Mouse (Mus musculus) hindbrain, embryonic 11.5 days (tissue): Measurements from ENCODE around the gene Rapgef5. TPM values are rescaled to one million over a fixed set of nuclear protein-coding genes. Genes with fewer than 3 reads are reported as not detected.

Experiments used
- ATAC-seq: fragments of 200-750 bp; cut with Nextera tagmentation; 2 replicates; pipeline ENCODE4 v1.8.0; 2017; ENCODE audit warnings: mild to moderate bottlenecking, moderate TSS enrichment, moderate library complexity; ENCODE audit not compliant: low FRiP score
- DNase-seq: peaks from one replicate; pipeline ENCODE4 v3.0.0-alpha.2; 2015; ENCODE audit warnings: low spot score
- H3K27ac ChIP-seq: fragments of 300-500 bp; sonication (generic); 2 replicates; pipeline ENCODE4 v1.5.1; 2014; ENCODE audit warnings: mild to moderate bottlenecking, low read depth, low read length
- H3K27me3 ChIP-seq: fragments of 300-500 bp; sonication (generic); 2 replicates; pipeline ENCODE4 v1.6.1; 2014; ENCODE audit warnings: mild to moderate bottlenecking, low read length, moderate library complexity, mixed read lengths; ENCODE audit not compliant: control insufficient read depth, insufficient read depth
- H3K36me3 ChIP-seq: fragments of 300-500 bp; sonication (generic); 2 replicates; pipeline ENCODE4 v1.6.1; 2014; ENCODE audit warnings: mild to moderate bottlenecking, low read length, moderate library complexity, mixed read lengths; ENCODE audit not compliant: control insufficient read depth, insufficient read depth
- H3K4me1 ChIP-seq: fragments of 300-500 bp; sonication (generic); replicated peaks from 2 replicates; pipeline ENCODE4 v1.6.1; 2014; ENCODE audit warnings: low read length, mixed read lengths; ENCODE audit not compliant: control insufficient read depth, insufficient read depth
- H3K4me2 ChIP-seq: fragments of 300-500 bp; sonication (generic); replicated peaks from 2 replicates; pipeline ENCODE4 v1.6.1; 2014; ENCODE audit warnings: mild to moderate bottlenecking, low read depth, low read length
- H3K4me3 ChIP-seq: fragments of 300-500 bp; sonication (generic); 2 replicates; pipeline ENCODE4 v1.5.1; 2014; ENCODE audit warnings: low read depth, low read length
- H3K9ac ChIP-seq: fragments of 300-500 bp; sonication (generic); 2 replicates; pipeline ENCODE4 v1.6.1; 2014; ENCODE audit warnings: low read depth, low read length
- H3K9me3 ChIP-seq: fragments of 300-500 bp; sonication (generic); 2 replicates; pipeline ENCODE4 v1.6.1; 2016; ENCODE audit warnings: low read length; ENCODE audit not compliant: control insufficient read depth
- WGBS: fragments of 180-500 bp; shearing (Covaris S2); extraction: QIAGEN DNeasy Blood & Tissue Kit; methylation state at CpG from one replicate; pipeline ENCODE4 v1.1.7; 2014; 5-methylcytosine and 5-hydroxymethylcytosine counted together
- polyA plus RNA-seq: library from polyadenylated mRNA; unstranded; fragments of >200 nt; fragmentation: Nextera tagmentation; extraction: Ambion mirVana; gene quantifications from 2 replicates; pipeline ENCODE4 v1.2.1, GENCODE M21; 2014

Rapgef5 gene
- polyA plus RNA-seq, 1 experiment from 2014 or later: 23.8 TPM

DNA sequence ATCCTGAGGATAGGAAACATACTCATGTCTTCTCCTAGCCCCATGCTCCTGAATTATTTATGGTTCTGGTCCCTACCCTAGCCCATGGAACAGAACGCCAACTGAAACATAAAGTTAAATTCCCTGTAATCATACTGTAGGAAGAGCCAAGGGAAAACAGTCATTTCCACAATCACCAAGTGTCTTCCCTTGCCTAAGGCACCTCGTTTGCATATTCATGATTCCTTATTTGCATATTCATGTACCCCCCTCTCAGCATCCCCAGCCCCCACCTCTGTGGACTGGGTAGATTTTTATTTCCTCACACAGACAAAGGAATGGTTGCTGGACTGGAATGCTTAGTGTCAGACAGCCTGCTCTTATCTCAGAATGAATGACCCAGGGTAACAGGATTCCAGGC, 220.6 kb downstream of the Rapgef5 start:
- ATAC-seq: peak; percentile 95
- DNase-seq: peak; percentile 41
- no peak overlapping the region for H3K4me2 ChIP-seq
- H3K4me1 ChIP-seq: no peaks in the 10 kb centered on the region
- H3K9ac ChIP-seq: no peak overlapping the region
- H3K9me3 ChIP-seq: no peaks in the 10 kb centered on the region
- no peaks in the 10 kb centered on the region for H3K27me3 ChIP-seq
- H3K4me3 ChIP-seq: no peak overlapping the region
- H3K27ac ChIP-seq: no peak overlapping the region
- no peaks in the 10 kb centered on the region for H3K36me3 ChIP-seq
- WGBS: 55% methylated on average over 2 of the region's 2 CpGs

DNA sequence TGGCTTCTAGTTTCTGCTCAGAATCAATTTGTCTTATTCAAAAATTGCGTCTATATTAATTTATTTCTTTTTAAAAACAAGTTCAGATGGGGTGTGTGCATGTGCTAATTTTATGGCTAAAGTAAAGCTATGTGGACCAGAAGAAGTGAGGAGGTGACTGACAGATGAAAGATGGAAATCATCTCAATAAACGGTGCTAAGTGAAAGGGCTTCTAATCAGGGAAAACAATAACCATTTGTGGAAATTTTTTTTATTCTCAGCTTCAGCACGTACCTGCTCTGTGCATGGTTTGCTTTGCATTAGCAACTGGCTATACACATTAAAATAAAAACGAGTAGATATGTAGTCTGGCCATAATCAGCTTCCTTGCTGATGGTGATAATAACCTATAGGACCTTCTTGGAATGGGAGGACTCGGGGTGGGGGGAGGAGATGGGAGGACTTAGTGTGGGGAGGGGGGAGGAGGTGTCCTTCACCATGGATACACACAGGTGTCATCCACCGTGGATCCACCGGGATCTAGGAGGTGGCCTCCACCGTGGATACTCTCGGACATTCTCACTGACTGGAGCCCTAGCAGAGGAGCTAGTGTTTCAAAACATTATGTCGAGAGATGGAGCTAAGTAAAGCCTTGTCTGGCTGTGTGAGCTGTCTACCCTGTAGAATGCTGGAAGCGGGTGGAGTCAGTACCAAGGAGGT, 221.2 kb downstream of the Rapgef5 start:
- H3K4me3 ChIP-seq: no peak overlapping the region
- DNase-seq: no peak
- no peak overlapping the region for H3K4me2 ChIP-seq
- H3K36me3 ChIP-seq: no peaks in the 10 kb centered on the region
- peak; percentile 59 for ATAC-seq
- H3K9ac ChIP-seq: no peak overlapping the region
- no peak overlapping the region for H3K27ac ChIP-seq
- H3K27me3 ChIP-seq: no peaks in the 10 kb centered on the region
- H3K9me3 ChIP-seq: no peaks in the 10 kb centered on the region
- H3K4me1 ChIP-seq: no peaks in the 10 kb centered on the region
- 76% methylated on average over 11 of the region's 11 CpGs for WGBS

DNA sequence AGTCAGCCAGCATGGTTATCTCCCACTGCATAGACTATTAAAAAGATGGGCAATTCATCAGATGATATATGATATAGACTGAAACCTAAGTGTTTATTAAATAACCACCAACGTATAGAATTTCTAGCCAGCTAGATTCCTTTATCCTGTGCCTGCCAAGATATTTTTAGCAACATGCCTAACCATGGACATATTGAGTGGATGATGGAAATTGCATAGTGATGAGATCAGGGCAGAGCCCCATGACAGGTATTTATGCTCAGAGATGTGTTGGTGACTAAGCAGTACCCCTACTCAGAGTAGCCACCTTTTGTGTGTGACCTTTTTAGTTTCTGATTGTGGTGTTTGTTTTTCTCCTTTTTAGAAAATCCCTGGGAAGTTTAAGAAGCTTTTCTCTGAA, 226.2 kb downstream of the Rapgef5 start:
- 76% methylated on average over 1 of the region's 1 CpGs for WGBS
- H3K4me1 ChIP-seq: no peaks in the 10 kb centered on the region
- no peak for ATAC-seq

DNA sequence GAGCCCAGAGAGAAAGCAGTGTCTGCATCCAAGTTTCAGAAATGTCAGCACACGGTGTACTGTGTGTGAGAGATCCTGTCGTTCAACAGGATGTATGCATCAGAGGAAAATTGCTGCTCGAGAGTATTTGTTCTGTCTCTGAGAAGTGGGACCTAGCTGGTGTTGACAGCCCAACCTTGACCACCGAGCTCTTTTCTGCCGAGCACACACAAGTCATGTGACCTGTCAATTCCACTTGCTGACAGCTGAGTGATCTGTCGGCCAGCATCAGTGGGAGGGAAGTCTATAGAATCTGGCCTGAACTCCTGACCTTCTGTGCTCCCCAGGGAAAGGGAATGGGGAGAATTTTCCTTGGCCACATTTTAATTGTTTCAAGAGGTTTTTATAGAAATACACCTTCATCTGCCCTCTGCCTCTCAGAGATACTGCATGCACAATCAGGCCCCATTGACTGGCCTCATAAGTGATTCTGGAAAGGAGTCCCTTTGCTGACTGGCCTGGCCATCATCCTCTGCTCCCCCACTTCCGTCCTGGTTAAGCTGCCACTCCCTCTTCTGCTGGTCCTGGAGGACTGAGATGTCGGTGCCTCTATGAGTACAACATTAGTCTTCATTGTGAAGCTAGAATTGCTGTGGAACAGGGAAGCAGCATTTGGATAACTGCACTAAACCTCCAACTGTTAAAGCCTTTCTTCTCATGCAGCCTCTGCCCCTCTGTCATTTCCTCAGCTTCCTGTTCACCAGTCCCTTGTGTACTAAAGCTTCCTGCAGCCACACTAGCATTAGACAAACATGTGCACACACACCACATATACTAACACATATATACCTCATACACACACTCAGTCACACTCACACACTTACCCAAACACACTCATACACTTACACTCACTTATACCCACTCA, 228.6 kb downstream of the Rapgef5 start:
- ATAC-seq (peak; percentile 76), DNase-seq (peak; percentile 55)
- WGBS: 28% methylated on average over 8 of the region's 8 CpGs
- no peaks in the 10 kb centered on the region for H3K4me1 ChIP-seq
- no peak overlapping the region for H3K4me3 ChIP-seq
- no peaks in the 10 kb centered on the region for H3K36me3 ChIP-seq
- H3K9ac ChIP-seq: no peak overlapping the region
- H3K4me2 ChIP-seq: no peak overlapping the region
- H3K9me3 ChIP-seq: no peaks in the 10 kb centered on the region
- no peaks in the 10 kb centered on the region for H3K27me3 ChIP-seq
- peak overlapping the region; percentile 56; the same call in 1 of the 2 replicates for H3K27ac ChIP-seq

More for the DNA sequence above, 226.2 kb downstream of the Rapgef5 start:
- no peak for DNase-seq
- Histone ChIP-seq H3K4me3 (no peak overlapping the region), H3K27me3 (no peaks in the 10 kb centered on the region), H3K9me3 (no peaks in the 10 kb centered on the region), H3K4me2 (no peak overlapping the region), H3K36me3 (no peaks in the 10 kb centered on the region), H3K9ac (no peak overlapping the region), H3K27ac (no peak overlapping the region)

DNA sequence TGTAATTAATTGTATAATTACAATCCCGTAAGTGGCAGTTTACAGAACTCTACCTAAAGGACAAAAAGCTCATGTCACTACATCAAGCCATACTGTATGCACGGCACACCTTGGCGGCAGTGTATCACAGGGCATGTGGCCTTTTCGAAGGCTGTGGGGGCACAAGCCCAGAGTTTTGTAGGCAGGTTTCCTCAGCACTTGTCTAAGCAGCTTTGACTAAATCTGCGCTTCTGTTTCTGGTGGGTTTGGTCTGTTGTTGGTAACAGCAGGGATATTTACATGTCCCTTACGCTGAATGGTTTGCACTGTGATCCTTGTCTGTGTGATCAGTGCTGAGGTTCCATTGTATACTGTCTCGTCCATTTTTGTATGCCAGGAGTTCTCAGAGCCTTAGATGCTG, 230.3 kb downstream of the Rapgef5 start:
- DNase-seq (no peak), ATAC-seq (no peak)
- Histone ChIP-seq H3K36me3 (no peaks in the 10 kb centered on the region), H3K4me3 (no peak overlapping the region), H3K9ac (no peak overlapping the region), H3K27ac (no peak overlapping the region), H3K4me1 (peaks cover 9% of the 10 kb centered on the region), H3K9me3 (no peaks in the 10 kb centered on the region), H3K27me3 (no peaks in the 10 kb centered on the region), H3K4me2 (no peak overlapping the region)
- 90% methylated on average over 7 of the region's 7 CpGs for WGBS

DNA sequence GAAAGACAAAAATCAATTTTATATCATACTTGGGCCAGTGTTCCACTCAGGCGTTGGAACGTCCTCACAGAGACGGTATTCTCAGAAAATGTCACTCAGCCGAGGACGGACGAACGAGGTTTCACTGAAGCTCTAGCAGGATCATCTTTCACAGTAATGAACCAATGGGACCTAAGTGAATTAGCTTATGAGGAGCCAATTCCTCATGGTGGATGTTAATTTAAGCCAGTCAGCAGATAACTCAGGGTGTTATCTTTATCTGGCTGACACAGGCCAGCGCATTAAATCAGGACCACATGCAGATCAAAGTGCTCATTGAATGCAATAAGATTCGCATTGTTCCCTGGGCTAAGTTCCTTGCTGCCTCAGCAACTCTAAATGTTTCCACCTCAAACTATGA, 234.8 kb downstream of the Rapgef5 start:
- H3K4me1 ChIP-seq: peaks cover 9% of the 10 kb centered on the region
- H3K9ac ChIP-seq: no peak overlapping the region
- DNase-seq (no peak), ATAC-seq (peak; percentile 61)
- H3K4me3 ChIP-seq: no peak overlapping the region
- H3K4me2 ChIP-seq: peak overlapping the region; percentile 6; the same call in 1 of the 2 replicates
- H3K27me3 ChIP-seq: no peaks in the 10 kb centered on the region
- WGBS: 39% methylated on average over 9 of the region's 9 CpGs
- no peaks in the 10 kb centered on the region for H3K36me3 ChIP-seq
- H3K9me3 ChIP-seq: no peaks in the 10 kb centered on the region
- peak overlapping the region; percentile 80 for H3K27ac ChIP-seq

DNA sequence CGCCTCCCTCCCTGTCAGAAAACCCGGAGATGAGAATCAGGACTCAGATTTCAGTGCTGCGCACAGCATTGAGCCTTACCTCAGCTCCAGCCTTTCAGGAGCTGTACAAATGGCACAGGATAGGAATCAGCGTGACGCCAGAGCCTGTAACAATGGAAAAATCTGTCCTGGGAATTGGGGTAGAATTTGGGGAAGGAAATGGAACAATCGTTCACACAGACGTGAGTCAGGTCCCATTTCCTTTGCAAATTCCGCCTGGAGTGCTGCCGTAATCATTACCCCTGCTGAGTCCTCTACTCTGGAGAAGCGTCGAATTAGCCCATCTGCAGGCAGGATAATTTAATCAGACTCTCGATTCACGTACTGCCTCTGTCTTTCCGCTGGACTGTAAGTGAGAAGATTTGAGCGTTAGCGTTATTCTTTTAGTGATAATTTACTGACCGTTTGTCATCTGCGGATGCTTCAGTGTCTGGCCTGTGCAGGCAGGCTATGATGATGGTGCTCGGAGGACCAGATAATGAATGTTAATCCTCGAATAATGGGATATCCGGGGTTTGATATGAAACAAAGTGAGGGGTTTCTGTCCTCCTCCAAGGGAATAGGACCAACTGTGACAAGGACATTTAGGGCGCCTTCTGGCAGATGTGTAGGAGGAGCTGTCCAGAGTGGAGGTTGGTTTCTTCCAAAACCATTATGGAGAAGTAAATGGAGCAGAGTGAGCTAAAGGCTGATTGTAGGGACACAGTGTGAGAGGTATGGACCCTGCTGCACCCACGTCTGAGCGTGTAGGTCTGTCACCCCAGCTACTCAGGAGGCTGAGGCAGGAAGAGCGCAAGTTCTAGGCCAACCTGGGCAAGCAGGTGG, 235.5 kb downstream of the Rapgef5 start:
- ATAC-seq (peak; percentile 69), DNase-seq (no peak)
- H3K36me3 ChIP-seq: no peaks in the 10 kb centered on the region
- 40% methylated on average over 25 of the region's 25 CpGs for WGBS
- H3K4me1 ChIP-seq: peaks cover 9% of the 10 kb centered on the region
- H3K4me3 ChIP-seq: no peak overlapping the region
- H3K27ac ChIP-seq: peak overlapping the region; percentile 80
- H3K9me3 ChIP-seq: no peaks in the 10 kb centered on the region
- H3K27me3 ChIP-seq: no peaks in the 10 kb centered on the region
- H3K9ac ChIP-seq: 0 out of 2 replicates have a peak overlapping the region, but pooled peaks have one; percentile 7
- peak overlapping the region; percentile 6 for H3K4me2 ChIP-seq

DNA sequence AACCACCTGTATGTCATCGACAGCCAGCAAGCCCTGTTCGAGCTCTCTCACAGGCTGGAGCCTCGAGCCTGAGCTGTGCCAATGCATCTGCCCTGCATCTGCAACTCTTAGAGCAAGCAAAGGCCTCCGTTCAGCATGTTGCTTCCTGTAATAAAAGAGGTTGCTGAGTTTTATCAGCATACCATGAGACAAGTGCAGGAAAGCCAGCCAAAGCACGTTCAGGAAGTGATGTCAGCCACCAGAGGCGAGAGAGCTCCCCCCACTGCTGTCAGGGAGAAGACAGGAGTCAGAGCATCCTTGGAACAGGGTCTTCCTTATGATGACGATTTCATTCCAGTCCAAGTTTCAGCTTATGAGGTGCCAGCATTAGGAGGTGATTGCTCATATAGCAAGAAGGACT, 239.7 kb downstream of the Rapgef5 start:
- Histone ChIP-seq H3K9ac (no peak overlapping the region), H3K27ac (no peak overlapping the region), H3K4me2 (no peak overlapping the region), H3K36me3 (no peaks in the 10 kb centered on the region), H3K4me3 (no peak overlapping the region), H3K4me1 (peaks cover 5% of the 10 kb centered on the region), H3K9me3 (no peaks in the 10 kb centered on the region), H3K27me3 (no peaks in the 10 kb centered on the region)
- 78% methylated on average over 7 of the region's 7 CpGs for WGBS
- no peak for ATAC-seq
- no peak for DNase-seq
